Mouse (Mus musculus): ENCODE measurements at regions not wholly inside any gene's neighbourhood (a gene's known extent, or its start where the extent isn't known, plus 50 kb on each side); places are given as distances from the start of the nearest gene placed in this dataset.

DNA sequence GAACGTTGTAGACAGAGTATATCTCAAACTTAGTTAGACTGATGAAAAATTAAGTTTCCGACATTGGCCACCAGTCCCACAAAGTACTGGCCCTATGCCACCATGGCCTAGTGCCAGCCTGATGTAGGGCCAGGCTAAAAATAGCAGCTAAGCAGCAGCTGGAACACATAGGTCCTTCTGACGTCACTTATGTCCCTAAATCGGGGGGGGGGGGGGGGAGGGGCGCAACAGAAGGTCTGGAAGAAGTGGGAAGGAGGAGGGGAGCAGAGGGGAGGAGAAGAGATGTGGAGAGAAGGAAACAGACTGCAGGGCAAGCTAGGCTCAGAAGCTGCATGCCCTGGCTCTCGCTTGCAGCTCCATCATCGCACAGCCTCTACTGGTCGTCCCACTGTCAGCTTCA lies 164.7 kb upstream of the Smim15 start:
- TF ChIP-seq CTCF (conservative IDR thresholded peaks at IDR 0.05; ENCODE audit: low read length) (no peak), POU5F1 (IDR thresholded peaks at IDR 0.05; ENCODE audit: borderline replicate concordance, low read length) (no peak)

Measured in E14TG2a.4 (cell line).